ENCODE assay signal across 7 mouse cellular contexts in the genomic region with DNA sequence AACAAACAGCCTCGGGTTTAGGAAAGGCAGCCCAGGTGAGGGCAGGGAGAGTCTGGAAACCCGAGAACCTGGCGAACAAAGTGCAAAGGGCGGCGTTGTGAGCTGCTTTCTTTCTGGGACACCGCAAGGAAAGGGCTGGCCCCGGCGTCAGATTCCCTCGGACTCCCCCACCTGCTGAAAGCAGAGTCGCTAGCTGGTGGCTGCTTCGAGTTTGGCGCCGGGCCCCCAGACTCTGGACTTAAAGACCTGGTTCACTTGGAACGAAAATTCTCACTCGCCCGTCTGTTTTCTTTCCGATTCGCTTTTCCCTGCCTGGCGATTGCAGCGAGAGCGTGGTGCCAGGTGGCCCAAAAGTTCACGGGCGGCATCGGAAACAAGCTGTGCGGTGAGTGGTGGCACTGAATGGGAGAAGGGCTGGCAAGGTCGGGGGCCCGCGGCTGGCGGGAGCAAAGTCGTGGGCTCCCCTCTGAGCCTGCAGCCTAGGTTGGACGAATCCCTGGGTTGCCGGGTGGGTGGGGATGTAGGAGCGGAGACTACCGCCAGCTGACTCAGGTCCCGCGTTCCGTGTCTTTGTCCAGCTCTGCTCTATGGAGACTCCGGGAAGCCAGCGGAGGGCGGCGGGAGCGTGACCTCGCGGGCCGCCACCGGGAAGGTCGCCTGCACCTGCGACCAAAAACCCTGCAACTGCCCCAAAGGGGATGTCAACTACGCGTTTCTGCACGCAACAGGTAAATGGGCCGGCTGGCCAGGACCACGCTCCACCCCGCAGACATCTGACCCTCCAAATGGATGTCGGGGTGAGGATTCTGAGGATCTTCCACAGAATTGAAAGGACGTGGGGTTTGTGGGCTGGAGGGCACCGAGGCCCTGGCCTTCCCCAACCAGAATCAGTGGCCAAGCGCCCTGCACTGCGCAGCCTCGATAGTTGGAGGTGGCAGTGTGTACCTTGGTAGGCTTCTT. TPM values are rescaled to one million over a fixed set of nuclear protein-coding genes. Genes with fewer than 3 reads are reported as not detected.
DNase-seq lines count a peak whose midpoint lies in the region; ATAC-seq lines count a peak whose summit lies in the region.

No protein-coding gene starts in this region.

- whole genome bisulfite sequencing in forebrain, embryonic 16.5 days, result under 1% methylated on average over 60 of the region's 60 CpGs
- under 1% methylated on average over 60 of the region's 60 CpGs for WGBS in limb, embryonic 11.5 days
- WGBS in stomach, embryonic 14.5 days, result under 1% methylated on average over 60 of the region's 60 CpGs

- H3K27ac ChIP-seq in forebrain, embryonic 16.5 days (ENCODE audit: low read length), result peak overlapping the region; percentile 97
- H3K27ac ChIP-seq in limb, embryonic 11.5 days (replicated peaks; ENCODE audit: low read depth, low read length), result no peak overlapping the region
- no peak overlapping the region for H3K27ac ChIP-seq in stomach, embryonic 14.5 days (ENCODE audit: low read length)

- H3K27me3 ChIP-seq in forebrain, embryonic 16.5 days (replicated peaks; ENCODE audit: control insufficient read depth, insufficient read depth, low read length), result peaks cover 27% of the 10 kb centered on the region
- H3K27me3 ChIP-seq in limb, embryonic 11.5 days (ENCODE audit: control insufficient read depth, insufficient read depth, low read length), result peaks cover 90% of the 10 kb centered on the region
- H3K27me3 ChIP-seq in stomach, embryonic 14.5 days (ENCODE audit: control insufficient read depth, insufficient read depth, low read length), result peaks cover 73% of the 10 kb centered on the region

- DNase-seq in right cerebral cortex, postnatal 25 days, result peak; percentile 13
- no peak for DNase-seq in right cerebral cortex, adult 2 months (ENCODE audit: low spot score in 2 of 2)
- peak; percentile 48 for DNase-seq in limb, embryonic 11.5 days (ENCODE audit: low spot score)
- DNase-seq in gastrocnemius, postnatal 4 days (ENCODE audit: low spot score in 2 of 2), result no peak
- no peak for DNase-seq in adipocyte (ENCODE audit: low spot score)

- no peaks in the 10 kb centered on the region for H3K36me3 ChIP-seq in forebrain, embryonic 16.5 days (ENCODE audit: control insufficient read depth, insufficient read depth)
- no peaks in the 10 kb centered on the region for H3K36me3 ChIP-seq in limb, embryonic 11.5 days (ENCODE audit: control insufficient read depth, insufficient read depth, low read length)
- H3K36me3 ChIP-seq in stomach, embryonic 14.5 days (ENCODE audit: control insufficient read depth, insufficient read depth, low read length), result no peaks in the 10 kb centered on the region

- H3K4me1 ChIP-seq in forebrain, embryonic 16.5 days (replicated peaks; ENCODE audit: control insufficient read depth, insufficient read depth, low read length), result peaks cover 47% of the 10 kb centered on the region
- peaks cover 8% of the 10 kb centered on the region; the same call in 1 of the 2 replicates for H3K4me1 ChIP-seq in limb, embryonic 11.5 days (ENCODE audit: control insufficient read depth, insufficient read depth, low read length)
- peaks cover 7% of the 10 kb centered on the region; the same call in 1 of the 2 replicates for H3K4me1 ChIP-seq in stomach, embryonic 14.5 days (ENCODE audit: control insufficient read depth, insufficient read depth, low read length)

- H3K9ac ChIP-seq in forebrain, embryonic 16.5 days (replicated peaks; ENCODE audit: low read depth, low read length), result peak overlapping the region; percentile 79
- H3K9ac ChIP-seq in limb, embryonic 11.5 days (ENCODE audit: low read length), result no peak overlapping the region
- H3K9ac ChIP-seq in stomach, embryonic 14.5 days (replicated peaks; ENCODE audit: low read depth, low read length), result no peak overlapping the region

- no peak for ATAC-seq in forebrain, embryonic 16.5 days
- ATAC-seq in limb, embryonic 11.5 days (ENCODE audit: insufficient number of reproducible peaks, low FRiP score, low TSS enrichment, low read depth), result no peak
- 0 out of 2 replicates have a peak, but pooled peaks have one; percentile 8 for ATAC-seq in stomach, embryonic 14.5 days (ENCODE audit: insufficient number of reproducible peaks, insufficient read depth, low FRiP score, low read depth)

- H3K4me3 ChIP-seq in forebrain, embryonic 16.5 days (replicated peaks; ENCODE audit: low read length), result peak overlapping the region; percentile 50
- H3K4me3 ChIP-seq in limb, embryonic 11.5 days (ENCODE audit: low read depth, low read length), result 0 out of 2 replicates have a peak overlapping the region, but pooled peaks have one; percentile 6
- peak overlapping the region; percentile 31; the same call in 1 of the 2 replicates for H3K4me3 ChIP-seq in stomach, embryonic 14.5 days (ENCODE audit: low read depth, low read length)

- no peaks in the 10 kb centered on the region for H3K9me3 ChIP-seq in forebrain, embryonic 16.5 days (ENCODE audit: control insufficient read depth, low read length)
- H3K9me3 ChIP-seq in limb, embryonic 11.5 days (ENCODE audit: control insufficient read depth, low read length), result no peaks in the 10 kb centered on the region
- no peaks in the 10 kb centered on the region for H3K9me3 ChIP-seq in stomach, embryonic 14.5 days (ENCODE audit: control insufficient read depth, low read depth, low read length)

- peak overlapping the region; percentile 62 for H3K4me2 ChIP-seq in forebrain, embryonic 16.5 days (ENCODE audit: low read length)
- H3K4me2 ChIP-seq in limb, embryonic 11.5 days (ENCODE audit: low read depth, severe bottlenecking), result peak overlapping the region; percentile 56
- H3K4me2 ChIP-seq in stomach, embryonic 14.5 days (replicated peaks; ENCODE audit: low read depth, low read length), result peak overlapping the region; percentile 62

RNA-seq across cellular contexts. Expression of gene Gad2, which starts 1.4 kb away (rescaled TPM):
- polyA plus RNA-seq in forebrain, embryonic 16.5 days (2015; fragmentation: Nextera tagmentation; extraction: Ambion mirVana), result 64.7 and 74.4 TPM in 2 replicates
- polyA plus RNA-seq in limb, embryonic 11.5 days (2014; fragmentation: Nextera tagmentation; extraction: Ambion mirVana), result 0.07 TPM in 1 of 2 replicates, not detected in the other
- 0.41 TPM in 1 of 2 replicates, not detected in the other for polyA plus RNA-seq in stomach, embryonic 14.5 days (2014; fragmentation: Nextera tagmentation; extraction: Ambion mirVana)
- not detected for total RNA-seq in gastrocnemius, postnatal 4 days (2021)

Comparison
In these comparisons a context has a peak if more than half of its experiments do, and no peak if none do; other contexts are left out.
1. DNase-seq: peak in right cerebral cortex, postnatal 25 days (single experiment) and limb, embryonic 11.5 days (single experiment); none in right cerebral cortex, adult 2 months (0 of 2), gastrocnemius, postnatal 4 days (0 of 2) and adipocyte (single experiment).
2. RNA of gene Gad2, which starts 1.4 kb away (polyA plus RNA-seq): 64.7 to 74.4 TPM in forebrain, embryonic 16.5 days; 0.07 TPM in limb, embryonic 11.5 days and 0.41 TPM in stomach, embryonic 14.5 days; every median in the first group is over 10 times any median in the second.
3. Peak in every context shown above with its lines, with median percentiles within 50 percentile points of each other: H3K4me2 ChIP-seq and H3K4me3 ChIP-seq.